Mouse (Mus musculus) MEL (cell line): ENCODE results near the gene Aen. TPM values are rescaled to one million over a fixed set of nuclear protein-coding genes. Genes with fewer than 3 reads are reported as not detected.

ENCODE experiments used
- DNase-seq: peaks from one replicate; pipeline ENCODE4 v3.0.0; 2011; ENCODE audit warnings: low read depth, low spot score
- H3K27ac ChIP-seq: 2 replicates; pipeline ENCODE4 v1.5.1; 2012; ENCODE audit warnings: low read depth, mild to moderate bottlenecking, control low read depth, low read length, moderate library complexity; ENCODE audit not compliant: control insufficient read depth
- H3K27me3 ChIP-seq, 2 experiments: fragments of 150-350 bp in 1 of 2; sonication (generic) in 1 of 2; 2 replicates each; pipeline ENCODE4 v1.6.1; 2012; ENCODE audit warnings: low read length in 2 of 2, mild to moderate bottlenecking in 2 of 2, improper control_type of control experiment in 1 of 2, moderate library complexity in 1 of 2; ENCODE audit not compliant: insufficient read depth in 2 of 2, control insufficient read depth in 1 of 2
- H3K36me3 ChIP-seq, 2 experiments: 2 replicates each; pipeline ENCODE4 v1.6.1; 2012 to 2014; ENCODE audit warnings: low read length in 2 of 2, improper control_type of control experiment in 1 of 2, inconsistent platforms in 1 of 2, mild to moderate bottlenecking in 1 of 2; ENCODE audit not compliant: insufficient read depth in 2 of 2, control insufficient read depth in 1 of 2
- H3K4me1 ChIP-seq, 2 experiments: fragments of 150-350 bp in 1 of 2; sonication (generic) in 1 of 2; 2 replicates each; pipeline ENCODE4 v1.6.1; 2012; ENCODE audit warnings: low read length in 2 of 2, improper control_type of control experiment in 1 of 2, mild to moderate bottlenecking in 1 of 2; ENCODE audit not compliant: insufficient read depth in 2 of 2, control insufficient read depth in 1 of 2
- H3K4me3 ChIP-seq, 2 experiments: fragments of 150-350 bp in 1 of 2; sonication (generic) in 1 of 2; 2 replicates each; pipeline ENCODE4 v1.5.1; 2012; ENCODE audit warnings: low read depth in 2 of 2, low read length in 2 of 2, mild to moderate bottlenecking in 2 of 2, moderate library complexity in 2 of 2, control low read depth in 1 of 2, improper control_type of control experiment in 1 of 2; ENCODE audit not compliant: control insufficient read depth in 1 of 2, insufficient read depth in 1 of 2
- H3K79me2 ChIP-seq: 2 replicates; pipeline ENCODE4 v1.6.1; 2012; ENCODE audit warnings: mild to moderate bottlenecking, low read length, moderate library complexity; ENCODE audit not compliant: control insufficient read depth, poor library complexity, insufficient read depth
- H3K9ac ChIP-seq: 2 replicates; pipeline ENCODE4 v1.6.1; 2012; ENCODE audit warnings: low read depth, mild to moderate bottlenecking, control low read depth, low read length, moderate library complexity; ENCODE audit not compliant: control insufficient read depth, poor library complexity, severe bottlenecking
- H3K9me3 ChIP-seq: fragments of 150-350 bp; sonication (generic); replicated peaks from 2 replicates; pipeline ENCODE4 v1.6.1; 2012; ENCODE audit warnings: mild to moderate bottlenecking, low read length, improper control_type of control experiment, moderate library complexity; ENCODE audit not compliant: insufficient read depth
- BHLHE40 ChIP-seq: IDR thresholded peaks from 2 replicates; pipeline ENCODE4 v1.6.1; 2012; ENCODE audit warnings: low read depth, mild to moderate bottlenecking, inconsistent platforms, low read length, improper control_type of control experiment, borderline replicate concordance
- EP300 ChIP-seq, 2 experiments: IDR thresholded peaks; 2 replicates each; pipeline ENCODE4 v1.6.1; 2011; ENCODE audit warnings: improper control_type of control experiment in 2 of 2, low read length in 2 of 2, low read depth in 1 of 2, mild to moderate bottlenecking in 1 of 2
- GABPA ChIP-seq: IDR thresholded peaks from 2 replicates; pipeline ENCODE4 v1.6.1; 2012; ENCODE audit warnings: low read depth, mild to moderate bottlenecking, inconsistent platforms, low read length, improper control_type of control experiment, moderate library complexity
- GATA1 ChIP-seq: IDR thresholded peaks from 2 replicates; pipeline ENCODE4 v1.6.1; 2011; ENCODE audit warnings: low read depth, low read length, improper control_type of control experiment
- MAFK ChIP-seq: IDR thresholded peaks from 2 replicates; pipeline ENCODE4 v1.6.1; 2011; ENCODE audit warnings: low read depth, mild to moderate bottlenecking, low read length, improper control_type of control experiment, borderline replicate concordance
- MAZ ChIP-seq: IDR thresholded peaks from 2 replicates; pipeline ENCODE4 v1.6.1; 2012; ENCODE audit warnings: low read depth, mild to moderate bottlenecking, inconsistent platforms, low read length, improper control_type of control experiment
- MYC ChIP-seq: IDR thresholded peaks from 2 replicates; pipeline ENCODE4 v1.6.1; 2011; ENCODE audit warnings: low read depth, mild to moderate bottlenecking, low read length, improper control_type of control experiment, moderate library complexity
- NRF1 ChIP-seq: IDR thresholded peaks from 2 replicates; pipeline ENCODE4 v1.6.1; 2014; ENCODE audit warnings: low read depth, mild to moderate bottlenecking, inconsistent platforms, low read length, improper control_type of control experiment, moderate library complexity; ENCODE audit not compliant: poor library complexity, insufficient read depth, severe bottlenecking
- POLR2A ChIP-seq, 2 experiments: IDR thresholded peaks; 2 replicates each; pipeline ENCODE4 v1.6.1; 2011 to 2012; ENCODE audit warnings: low read length in 2 of 2, mild to moderate bottlenecking in 2 of 2, control low read depth in 1 of 2, improper control_type of control experiment in 1 of 2, low read depth in 1 of 2, moderate library complexity in 1 of 2; ENCODE audit not compliant: control insufficient read depth in 1 of 2, insufficient read depth in 1 of 2, poor library complexity in 1 of 2
- POLR2AphosphoS5 ChIP-seq: IDR thresholded peaks from 2 replicates; pipeline ENCODE4 v1.6.1; 2012; ENCODE audit warnings: low read depth, borderline replicate concordance, mild to moderate bottlenecking, inconsistent platforms, low read length, moderate library complexity, mixed read lengths
- RCOR1 ChIP-seq: IDR thresholded peaks from 2 replicates; pipeline ENCODE4 v1.6.1; 2012; ENCODE audit warnings: low read depth, mild to moderate bottlenecking, inconsistent platforms, low read length, improper control_type of control experiment
- SIN3A ChIP-seq: IDR thresholded peaks from 2 replicates; pipeline ENCODE4 v1.6.1; 2012; ENCODE audit warnings: low read length, improper control_type of control experiment, inconsistent platforms
- SMC3 ChIP-seq: IDR thresholded peaks from 2 replicates; pipeline ENCODE4 v1.6.1; 2011; ENCODE audit warnings: low read depth, low read length, improper control_type of control experiment
- TAL1 ChIP-seq: IDR thresholded peaks from 2 replicates; pipeline ENCODE4 v1.6.1; 2012; ENCODE audit warnings: mild to moderate bottlenecking, inconsistent platforms, low read length, moderate library complexity, mixed read lengths
- TBP ChIP-seq: IDR thresholded peaks from 2 replicates; pipeline ENCODE4 v1.8.0; 2011; ENCODE audit warnings: low read depth, low read length, improper control_type of control experiment
- USF1 ChIP-seq: IDR thresholded peaks from 2 replicates; pipeline ENCODE4 v1.6.1; 2014; ENCODE audit warnings: low read depth, mild to moderate bottlenecking, inconsistent platforms, low read length, improper control_type of control experiment, moderate library complexity
- ZC3H11A ChIP-seq: IDR thresholded peaks from 2 replicates; pipeline ENCODE4 v1.6.1; 2012; ENCODE audit warnings: low read depth, mild to moderate bottlenecking, inconsistent platforms, low read length, improper control_type of control experiment
- ZKSCAN1 ChIP-seq: IDR thresholded peaks from 2 replicates; pipeline ENCODE4 v1.6.1; 2012; ENCODE audit warnings: low read depth, mild to moderate bottlenecking, inconsistent platforms, low read length, improper control_type of control experiment, moderate library complexity
- ZNF384 ChIP-seq: IDR thresholded peaks from 2 replicates; pipeline ENCODE4 v1.6.1; 2012; ENCODE audit warnings: low read depth, mild to moderate bottlenecking, inconsistent platforms, low read length, improper control_type of control experiment
- polyA plus RNA-seq, 2 experiments: library from polyadenylated mRNA; stranded (reverse) in 1 of 2; unstranded in 1 of 2; fragments of >175 nt in 1 of 2; fragments of >200 nt in 1 of 2; gene quantifications; 2 replicates each; pipeline versions ENCODE4 v1.2.1 to v1.2.4; 2012; ENCODE audit warnings: low replicate concordance in 2 of 2, low read depth in 1 of 2; ENCODE audit not compliant: insufficient read length in 2 of 2, insufficient read depth in 1 of 2, missing spikeins in 1 of 2
- total RNA-seq: library from RNA; depleted of rRNA; stranded (reverse); fragments of 300-350 nt; gene quantifications from 2 replicates; pipeline ENCODE4 v1.2.3, GENCODE M21; 2012

Gene Aen
- total and polyA plus RNA-seq, 3 experiments, result 95.9 to 97.7 TPM; not detected in 1

DNA sequence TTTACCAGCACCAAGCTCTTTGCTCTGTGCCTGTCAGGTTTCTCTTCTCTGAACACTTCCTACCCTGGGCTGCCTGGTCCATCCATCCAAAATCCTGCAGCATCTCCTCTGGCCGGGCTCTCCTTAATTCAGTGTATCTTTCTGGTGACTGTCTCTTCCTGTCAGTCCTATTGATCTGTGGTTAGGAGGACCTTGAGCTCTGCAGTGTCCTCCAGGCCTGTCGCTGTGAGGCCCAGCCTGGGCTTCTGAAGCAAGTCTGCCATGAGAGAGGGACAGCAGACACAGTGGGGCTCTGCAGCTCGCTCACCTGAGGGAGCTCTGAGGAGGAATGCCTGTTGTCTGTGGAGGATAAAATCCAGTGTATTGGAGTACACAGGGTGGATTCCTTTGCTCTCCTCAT, 1.9 kb downstream of the Aen start:
- H3K4me3 ChIP-seq, result no peak overlapping the region; a peak in 1 of 4 replicates
- peaks cover 0 to 24% of the 10 kb centered on the region in 2 experiments; a peak in 2 of 4 replicates for H3K4me1 ChIP-seq

DNA sequence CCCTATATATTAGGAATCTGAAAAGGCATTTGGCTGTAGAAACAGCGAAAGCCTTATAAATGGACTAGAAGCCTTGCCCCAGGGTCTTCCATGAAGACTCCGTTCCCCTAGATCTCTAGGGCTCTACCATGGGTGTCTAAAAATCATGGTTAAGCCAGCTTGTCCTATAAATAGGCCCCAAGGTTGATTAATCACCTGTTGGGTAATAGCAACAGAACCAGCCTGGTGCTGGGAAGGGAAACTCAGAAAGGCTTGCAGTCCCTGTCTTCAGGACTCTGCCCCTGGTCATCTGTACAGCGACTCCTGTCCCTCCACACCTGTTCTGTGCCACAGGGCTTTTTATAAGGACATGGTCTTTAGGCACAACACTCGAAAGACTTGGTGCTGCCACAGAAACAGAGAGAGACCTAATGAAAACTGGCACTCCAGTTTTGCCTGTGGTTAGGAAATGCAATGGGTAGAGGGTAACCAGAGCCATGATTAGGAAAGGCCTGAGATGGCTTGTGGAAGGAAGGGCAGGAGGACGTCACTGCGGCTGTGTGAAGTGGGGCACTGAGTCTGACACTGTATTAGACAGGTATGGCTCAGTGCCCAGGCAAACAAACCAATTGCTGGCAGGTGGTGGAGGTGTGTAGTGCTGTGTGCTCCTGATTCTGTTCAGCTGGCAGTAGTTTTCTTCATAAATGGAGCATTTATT, 7.7 kb downstream of the Aen start:
- H3K4me1 ChIP-seq, result peaks cover 0 to 6% of the 10 kb centered on the region in 2 experiments; a peak in 1 of 4 replicates
- DNase-seq, result no peak
- no peak overlapping the region for H3K4me3 ChIP-seq
- peaks cover 28% of the 10 kb centered on the region for H3K79me2 ChIP-seq
- TF ChIP-seq MAFK (no peak), POLR2A (IDR thresholded peaks at IDR 0.05; ENCODE audit: control insufficient read depth in 1 of 2, insufficient read depth in 1 of 2, low read depth in 1 of 2, low read length in 2 of 2, poor library complexity in 1 of 2) (0 out of 4 replicates have a peak, but pooled peaks of 1 of the 2 experiments have one; percentile 5)
- TF ChIP-seq, all 39 proteins: peak for 1
- no peak overlapping the region for H3K9ac ChIP-seq
- H3K27ac ChIP-seq, result no peak overlapping the region
- peaks cover 2 to 10% of the 10 kb centered on the region in 2 experiments for H3K36me3 ChIP-seq
- H3K27me3 ChIP-seq, result no peaks in the 10 kb centered on the region
- no peaks in the 10 kb centered on the region for H3K9me3 ChIP-seq

More for the DNA sequence above, 1.9 kb downstream of the Aen start:
- H3K9me3 ChIP-seq, result no peaks in the 10 kb centered on the region
- H3K27ac ChIP-seq, result no peak overlapping the region
- H3K79me2 ChIP-seq, result peaks cover 39% of the 10 kb centered on the region
- H3K27me3 ChIP-seq, result no peaks in the 10 kb centered on the region
- no peak for TF ChIP-seq EP300 (IDR thresholded peaks at IDR 0.05; ENCODE audit: low read depth in 1 of 2, low read length in 2 of 2)
- no peak for TF ChIP-seq MAZ
- no peak for TF ChIP-seq RCOR1
- no peak for TF ChIP-seq ZKSCAN1
- no peak for TF ChIP-seq BHLHE40
- TF ChIP-seq NRF1, result no peak
- TF ChIP-seq SIN3A, result no peak
- TF ChIP-seq TBP, result no peak
- no peak for TF ChIP-seq GABPA
- no peak for TF ChIP-seq MAFK
- no peak for TF ChIP-seq TAL1
- no peak for TF ChIP-seq ZNF384
- no peak for TF ChIP-seq ZC3H11A
- TF ChIP-seq POLR2AphosphoS5, result no peak
- TF ChIP-seq USF1, result no peak
- no peak for TF ChIP-seq MYC
- TF ChIP-seq GATA1, result no peak
- no peak for TF ChIP-seq SMC3
- H3K9ac ChIP-seq, result peak overlapping the region; percentile 8; the same call in 1 of the 2 replicates
- peaks cover 0 to 9% of the 10 kb centered on the region in 2 experiments for H3K36me3 ChIP-seq
- no peak for DNase-seq
